Mouse (Mus musculus) midbrain, embryonic 10.5 days (tissue): Measurements from ENCODE around the gene Znhit3. TPM values are rescaled to one million over a fixed set of nuclear protein-coding genes. Genes with fewer than 3 reads are reported as not detected.

ENCODE experiments used
- DNase-seq: peaks from one replicate; pipeline ENCODE4 v3.0.0-alpha.2; 2017; ENCODE audit warnings: low spot score
- H3K27ac ChIP-seq: fragments of 300-500 bp; sonication (generic); replicated peaks from 2 replicates; pipeline ENCODE4 v1.5.1; 2016; ENCODE audit warnings: mild to moderate bottlenecking
- H3K27me3 ChIP-seq: fragments of 300-500 bp; sonication (generic); 2 replicates; pipeline ENCODE4 v1.6.1; 2016; ENCODE audit warnings: low read depth, mild to moderate bottlenecking; ENCODE audit not compliant: poor library complexity, severe bottlenecking
- H3K36me3 ChIP-seq: fragments of 300-500 bp; sonication (generic); 2 replicates; pipeline ENCODE4 v1.6.1; 2016; ENCODE audit warnings: mild to moderate bottlenecking, moderate library complexity
- H3K4me1 ChIP-seq: fragments of 300-500 bp; sonication (generic); 2 replicates; pipeline ENCODE4 v1.6.1; 2016
- H3K4me3 ChIP-seq: fragments of 300-500 bp; sonication (generic); 2 replicates; pipeline ENCODE4 v1.5.1; 2016; ENCODE audit warnings: mild to moderate bottlenecking, moderate library complexity
- H3K9me3 ChIP-seq: fragments of 300-500 bp; sonication (generic); replicated peaks from 2 replicates; pipeline ENCODE4 v1.6.1; 2016; ENCODE audit warnings: mild to moderate bottlenecking
- WGBS: fragments of 180-500 bp; shearing (Covaris S2); methylation state at CpG from one replicate; pipeline ENCODE4 v1.1.7; 2016; 5-methylcytosine and 5-hydroxymethylcytosine counted together
- polyA plus RNA-seq: library from polyadenylated mRNA; unstranded; fragments of >200 nt; fragmentation: Nextera tagmentation; extraction: Ambion mirVana; gene quantifications from 2 replicates; pipeline ENCODE4 v1.2.1, GENCODE M21; 2016

The Znhit3 gene
- polyA plus RNA-seq, 1 experiment from 2014 or later = 91.7 TPM

DNA sequence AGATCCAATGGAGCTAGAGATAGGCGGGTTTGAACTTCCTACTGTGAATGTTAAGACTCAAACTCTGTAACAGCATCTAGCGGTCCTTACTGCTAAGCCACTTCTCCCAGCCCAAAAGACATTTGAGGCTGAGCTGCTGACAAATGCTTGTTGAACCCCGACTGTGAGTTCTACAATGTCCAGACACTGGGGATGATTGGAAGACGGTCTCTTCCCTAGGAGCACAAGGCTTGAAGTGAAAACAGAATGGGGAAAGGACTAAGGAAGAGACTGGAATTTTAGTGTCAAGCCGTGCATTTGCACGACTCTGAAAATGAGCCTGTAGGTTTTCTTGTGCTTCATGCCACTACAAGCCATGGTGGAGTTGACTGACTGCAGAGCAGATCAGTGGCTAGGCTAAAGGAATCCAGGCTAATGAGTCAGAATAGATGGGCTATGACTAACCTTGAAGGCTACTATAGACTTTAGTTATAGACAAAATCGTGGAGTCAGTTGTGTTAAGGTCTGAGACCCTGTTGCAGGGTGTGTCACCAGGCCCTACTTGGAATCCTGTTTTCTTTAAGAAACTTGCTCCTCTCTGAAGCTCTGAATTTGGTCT is 636 bp upstream of the Znhit3 start:
- WGBS = 58% methylated on average over 7 of the region's 7 CpGs

DNA sequence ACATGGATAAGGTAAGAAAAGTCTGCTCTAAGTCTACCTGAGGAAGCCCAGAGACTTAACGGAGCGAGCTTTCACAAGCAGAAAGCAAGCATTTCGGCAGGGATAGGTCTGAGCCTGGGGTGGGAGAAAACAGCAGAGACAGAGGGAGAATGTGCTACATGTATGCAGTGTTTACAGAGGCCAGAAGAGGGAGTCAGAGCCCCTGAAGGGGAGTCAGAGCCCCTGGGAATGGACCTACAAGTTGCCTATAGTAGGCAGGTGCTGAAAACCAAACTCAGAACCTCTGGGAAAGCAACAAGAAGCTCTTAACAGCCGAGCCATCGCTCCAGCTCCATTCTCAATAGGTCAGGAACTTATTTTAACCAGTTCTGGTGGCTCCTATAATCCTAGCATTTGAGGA is 1.5 kb downstream of the Znhit3 start:
- Histone ChIP-seq H3K4me1 (peaks cover 24% of the 10 kb centered on the region), H3K36me3 (peaks cover 50% of the 10 kb centered on the region), H3K9me3 (no peaks in the 10 kb centered on the region), H3K27ac (no peak overlapping the region), H3K27me3 (no peaks in the 10 kb centered on the region), H3K4me3 (peak overlapping the region; percentile 72; the same call in 1 of the 2 replicates)
- 88% methylated on average over 5 of the region's 5 CpGs for WGBS
- no peak for DNase-seq

More for the DNA sequence above, 636 bp upstream of the Znhit3 start:
- Histone ChIP-seq H3K36me3 (peaks cover 28% of the 10 kb centered on the region), H3K27ac (peak overlapping the region; percentile 86), H3K27me3 (no peaks in the 10 kb centered on the region), H3K4me3 (peak overlapping the region; percentile 72), H3K9me3 (no peaks in the 10 kb centered on the region), H3K4me1 (peaks cover 24% of the 10 kb centered on the region)
- DNase-seq = no peak

GRCm38 (mm10) chr11:84910411-84910810 is 5.8 kb downstream of the Znhit3 start:
- Histone ChIP-seq H3K27ac (no peak overlapping the region), H3K4me1 (peaks cover 10% of the 10 kb centered on the region), H3K4me3 (no peak overlapping the region), H3K27me3 (no peaks in the 10 kb centered on the region), H3K9me3 (no peaks in the 10 kb centered on the region), H3K36me3 (peaks cover 92% of the 10 kb centered on the region)
- no peak for DNase-seq
- 95% methylated on average over 4 of the region's 4 CpGs for WGBS

DNA sequence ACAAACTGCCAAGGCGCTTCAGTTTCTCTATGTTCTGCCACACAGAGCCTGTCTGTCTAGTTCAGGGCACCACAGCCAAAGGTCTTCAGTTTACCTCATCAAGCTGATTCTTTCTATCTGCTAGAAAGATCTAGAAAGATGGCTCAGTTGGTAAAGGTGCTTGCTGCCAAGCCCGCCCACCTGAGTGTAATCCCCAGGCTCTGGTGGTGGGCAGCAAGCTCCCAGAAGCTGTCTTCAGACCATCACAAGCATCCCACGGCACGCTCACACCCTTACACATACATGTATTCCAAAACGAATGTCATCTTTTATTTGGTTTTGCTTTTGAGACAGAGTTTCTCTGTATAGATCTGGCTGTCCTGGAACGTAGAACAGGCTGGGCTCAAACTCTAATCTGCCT is 7.7 kb downstream of the Znhit3 start:
- no peaks in the 10 kb centered on the region for H3K9me3 ChIP-seq
- DNase-seq = no peak
- no peak overlapping the region for H3K27ac ChIP-seq
- no peak overlapping the region for H3K4me3 ChIP-seq
- 93% methylated on average over 6 of the region's 6 CpGs for WGBS
- H3K27me3 ChIP-seq = no peaks in the 10 kb centered on the region
- peaks cover 99% of the 10 kb centered on the region for H3K36me3 ChIP-seq
- no peaks in the 10 kb centered on the region for H3K4me1 ChIP-seq

- Histone ChIP-seq H3K27me3 (no peaks in the 10 kb centered on the region), H3K36me3 (peaks cover 100% of the 10 kb centered on the region), H3K9me3 (no peaks in the 10 kb centered on the region), H3K4me1 (no peaks in the 10 kb centered on the region), H3K4me3 (no peak overlapping the region), H3K27ac (no peak overlapping the region)
- DNase-seq = no peak
- 81% methylated on average over 3 of the region's 3 CpGs for WGBS
Measured at GRCm38 (mm10) chr11:84907081-84907480, 9.1 kb downstream of the Znhit3 start.

GRCm38 (mm10) chr11:84904597-84905144 is 11.5 kb downstream of the Znhit3 start:
- no peaks in the 10 kb centered on the region for H3K27me3 ChIP-seq
- no peaks in the 10 kb centered on the region for H3K4me1 ChIP-seq
- no peak for DNase-seq
- H3K36me3 ChIP-seq = peaks cover 100% of the 10 kb centered on the region
- H3K27ac ChIP-seq = no peak overlapping the region
- no peaks in the 10 kb centered on the region for H3K9me3 ChIP-seq
- H3K4me3 ChIP-seq = no peak overlapping the region
- 87% methylated on average over 9 of the region's 9 CpGs for WGBS

- Histone ChIP-seq H3K36me3 (peaks cover 91% of the 10 kb centered on the region), H3K27me3 (no peaks in the 10 kb centered on the region), H3K4me3 (no peak overlapping the region), H3K9me3 (no peaks in the 10 kb centered on the region), H3K27ac (no peak overlapping the region), H3K4me1 (no peaks in the 10 kb centered on the region)
- 91% methylated on average over 15 of the region's 15 CpGs for WGBS
- DNase-seq = no peak
Measured at GRCm38 (mm10) chr11:84893113-84893512, 23.1 kb downstream of the Znhit3 start.

DNA sequence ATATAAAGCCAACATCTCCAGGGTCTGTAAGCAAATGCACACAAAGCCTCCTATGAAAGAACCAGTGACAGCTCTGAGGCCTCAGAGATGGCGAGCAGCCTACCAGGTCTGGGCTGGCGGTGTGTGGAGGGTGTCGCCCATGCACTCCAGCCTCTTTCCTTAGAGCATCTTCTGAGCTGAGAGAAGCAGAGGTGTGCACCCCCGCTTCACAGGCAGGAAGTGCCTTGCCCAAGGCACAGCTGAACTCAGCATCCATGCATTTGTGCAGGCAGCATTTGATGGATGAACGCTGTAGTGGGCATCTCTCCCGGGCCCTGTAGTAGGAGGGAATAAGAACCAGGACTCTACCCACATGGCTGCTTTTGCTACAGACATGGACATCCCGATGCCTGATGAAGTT is 24.5 kb downstream of the Znhit3 start:
- H3K4me1 ChIP-seq = no peaks in the 10 kb centered on the region
- H3K27ac ChIP-seq = no peak overlapping the region
- WGBS = 94% methylated on average over 7 of the region's 7 CpGs
- no peak for DNase-seq
- no peaks in the 10 kb centered on the region for H3K9me3 ChIP-seq
- H3K27me3 ChIP-seq = no peaks in the 10 kb centered on the region
- peaks cover 91% of the 10 kb centered on the region for H3K36me3 ChIP-seq
- H3K4me3 ChIP-seq = no peak overlapping the region

- WGBS = 86% methylated on average over 2 of the region's 2 CpGs
- Histone ChIP-seq H3K4me3 (no peak overlapping the region), H3K4me1 (no peaks in the 10 kb centered on the region), H3K36me3 (peaks cover 91% of the 10 kb centered on the region), H3K9me3 (no peaks in the 10 kb centered on the region), H3K27me3 (no peaks in the 10 kb centered on the region), H3K27ac (no peak overlapping the region)
- DNase-seq = no peak
Measured at GRCm38 (mm10) chr11:84889492-84889891, 26.7 kb downstream of the Znhit3 start.

GRCm38 (mm10) chr11:84888025-84888424 is 28.1 kb downstream of the Znhit3 start:
- Histone ChIP-seq H3K4me1 (no peaks in the 10 kb centered on the region), H3K27ac (no peak overlapping the region), H3K27me3 (no peaks in the 10 kb centered on the region), H3K4me3 (no peak overlapping the region), H3K36me3 (peaks cover 94% of the 10 kb centered on the region), H3K9me3 (no peaks in the 10 kb centered on the region)
- WGBS = 98% methylated on average over 8 of the region's 8 CpGs
- no peak for DNase-seq

- H3K27me3 ChIP-seq = no peaks in the 10 kb centered on the region
- H3K36me3 ChIP-seq = peaks cover 94% of the 10 kb centered on the region
- no peak overlapping the region for H3K4me3 ChIP-seq
- DNase-seq = peak; percentile 7
- H3K9me3 ChIP-seq = no peaks in the 10 kb centered on the region
- no peaks in the 10 kb centered on the region for H3K4me1 ChIP-seq
- WGBS = 91% methylated on average over 11 of the region's 11 CpGs
- no peak overlapping the region for H3K27ac ChIP-seq
Measured at GRCm38 (mm10) chr11:84886767-84887511, 29.2 kb downstream of the Znhit3 start.

- Histone ChIP-seq H3K9me3 (no peaks in the 10 kb centered on the region), H3K36me3 (peaks cover 87% of the 10 kb centered on the region), H3K4me1 (peaks cover 3% of the 10 kb centered on the region), H3K27me3 (no peaks in the 10 kb centered on the region), H3K27ac (no peak overlapping the region), H3K4me3 (no peak overlapping the region)
- 93% methylated on average over 5 of the region's 5 CpGs for WGBS
- DNase-seq = no peak
Measured at GRCm38 (mm10) chr11:84886236-84886635, 29.9 kb downstream of the Znhit3 start.

DNA sequence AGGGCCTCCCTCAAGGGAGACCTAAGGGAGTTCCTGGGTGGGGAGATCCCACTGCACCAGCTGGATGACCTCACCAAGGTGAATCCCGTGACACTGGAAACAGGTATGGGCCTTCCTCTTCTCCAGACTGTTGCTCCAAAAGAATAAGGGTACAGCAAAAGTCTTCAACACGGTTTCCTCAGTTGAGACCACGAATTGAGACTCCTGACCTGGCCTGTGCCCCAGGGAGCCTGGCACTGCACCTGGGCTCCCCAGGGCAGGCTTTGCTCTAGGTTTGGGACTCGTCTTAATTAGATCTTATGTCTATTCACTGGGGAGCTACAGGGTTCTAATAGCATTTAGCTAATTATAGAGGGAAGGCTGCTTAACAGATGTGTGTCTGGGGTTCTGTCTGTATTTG is 30.9 kb downstream of the Znhit3 start:
- no peaks in the 10 kb centered on the region for H3K9me3 ChIP-seq
- H3K4me3 ChIP-seq = no peak overlapping the region
- WGBS = 85% methylated on average over 4 of the region's 4 CpGs
- peaks cover 11% of the 10 kb centered on the region for H3K4me1 ChIP-seq
- H3K27ac ChIP-seq = no peak overlapping the region
- DNase-seq = no peak
- no peaks in the 10 kb centered on the region for H3K27me3 ChIP-seq
- peaks cover 83% of the 10 kb centered on the region for H3K36me3 ChIP-seq
